In the genomic region with DNA sequence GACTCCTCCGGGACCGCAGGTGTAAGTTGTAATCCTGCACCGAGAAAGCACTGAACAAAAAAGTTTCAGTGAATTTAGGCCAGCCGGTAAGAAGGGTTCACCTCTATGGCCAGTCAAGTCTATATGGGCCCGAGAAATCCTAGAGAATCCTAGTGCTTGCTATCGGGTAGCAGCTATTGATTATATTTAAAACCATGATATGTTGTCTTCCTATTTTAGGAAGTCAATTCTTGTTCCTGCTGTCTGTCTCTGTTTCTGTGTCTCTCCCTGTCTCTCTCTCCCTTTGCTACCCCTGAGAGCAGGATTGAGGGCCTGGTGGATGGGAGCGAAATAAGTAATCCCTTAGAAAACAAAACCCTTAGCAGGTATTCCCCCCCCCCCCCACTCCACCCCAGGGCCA, we compare ENCODE assay signal across 18 mouse cellular contexts. TPM values are rescaled to one million over a fixed set of nuclear protein-coding genes. Genes with fewer than 3 reads are reported as not detected.
"Had no signal": no experiment of that assay in that cellular context is flagged by ENCODE, and none has a peak within 500 bp of the region (broad histone marks: within the 10 kb centered on the region; RNA-seq: fewer than 3 reads in every experiment).

No protein-coding gene starts in this region.

- DNase-seq: kidney, adult 8-10 months; kidney, postnatal 4 days; left cerebral cortex, postnatal 4 days; lung, adult 18-20 months; retina, postnatal 1 day; right cerebral cortex, postnatal 4 days; thymus, postnatal 36 days had no signal

- H3K9me3 ChIP-seq: limb, embryonic 13.5 days; midbrain, embryonic 13.5 days; neural tube, embryonic 12.5 days; stomach, embryonic 15.5 days had no signal

- H3K4me3 ChIP-seq: myocyte had no signal

- H3K9ac ChIP-seq: limb, embryonic 13.5 days; liver, embryonic 14.5 days; neural tube, embryonic 12.5 days had no signal

- H3K36me3 ChIP-seq: limb, embryonic 13.5 days; midbrain, embryonic 13.5 days; neural tube, embryonic 12.5 days; stomach, embryonic 15.5 days had no signal

- H3K27ac ChIP-seq: layer of hippocampus, adult 2 months; limb, embryonic 13.5 days; liver, embryonic 14.5 days; midbrain, embryonic 13.5 days; neural tube, embryonic 12.5 days; stomach, embryonic 15.5 days had no signal

RNA-seq across cellular contexts. Expression of a gene that starts 0.9 kb away (rescaled TPM):
- total RNA-seq: layer of hippocampus, adult 2 months; megakaryocyte-erythroid progenitor cell, adult 5-6 weeks had no signal
- polyA plus RNA-seq: kidney, embryonic 16.5 days; limb, embryonic 13.5 days; liver, embryonic 14.5 days; lung, embryonic 16.5 days; midbrain, embryonic 13.5 days; myocyte; neural tube, embryonic 12.5 days; stomach, embryonic 15.5 days; thymus, postnatal 0 days had no signal

RNA-seq across cellular contexts. Expression of a gene that starts 17.3 kb away (rescaled TPM):
- total RNA-seq: megakaryocyte-erythroid progenitor cell, adult 5-6 weeks had no signal
- polyA plus RNA-seq: myocyte had no signal
